ENCODE assay signal across 10 mouse cellular contexts in the genomic region with DNA sequence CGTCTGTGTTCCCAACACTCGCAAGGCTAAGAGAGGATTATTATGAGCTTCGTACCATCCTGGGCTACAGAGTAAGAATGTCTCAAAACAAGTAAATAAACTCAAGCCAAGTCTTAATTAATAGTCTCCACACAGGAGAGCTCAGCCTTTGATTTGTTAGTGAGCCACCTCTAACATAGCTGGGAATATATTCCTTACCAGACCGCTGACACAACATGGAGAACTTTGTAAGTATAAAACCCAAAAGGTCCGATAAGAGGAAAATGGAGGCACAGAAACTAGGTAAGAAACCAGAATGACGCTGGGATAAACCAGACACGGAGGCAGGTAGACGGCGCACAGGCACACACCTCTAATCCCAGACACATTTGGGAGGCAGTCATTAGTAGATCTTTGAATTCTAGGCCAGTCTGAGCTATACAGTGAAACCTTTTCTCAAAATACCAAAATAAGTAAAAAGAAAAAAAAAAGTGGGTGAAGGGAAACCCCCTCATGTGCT. TPM values are rescaled to one million over a fixed set of nuclear protein-coding genes. Genes with fewer than 3 reads are reported as not detected.
DNase-seq lines count a peak whose midpoint lies in the region; ATAC-seq and TF ChIP-seq lines count a peak whose summit lies in the region.
"Had no signal": no experiment of that assay in that cellular context is flagged by ENCODE, and none has a peak within 500 bp of the region (broad histone marks: within the 10 kb centered on the region; RNA-seq: fewer than 3 reads in every experiment).

No protein-coding gene starts in this region.

- no peak for DNase-seq in hindbrain, embryonic 10.5 days (ENCODE audit: low spot score)
- no peak for DNase-seq in hindbrain, embryonic 11.5 days (ENCODE audit: low spot score)
- no peak for DNase-seq in spleen, adult 2 months (ENCODE audit: low read depth in 1 of 2, low spot score in 2 of 2)
- no peak for DNase-seq in spleen, postnatal 14 days (ENCODE audit: low spot score in 2 of 2)
- no peak for DNase-seq in right cerebral cortex, postnatal 14 days
- no peak for DNase-seq in ovary, postnatal 10 days (ENCODE audit: low spot score)
- DNase-seq: layer of hippocampus, postnatal 36 days; thymus, postnatal 4 days had no signal

- H3K4me1 ChIP-seq in hindbrain, embryonic 10.5 days (replicated peaks): peaks cover 76% of the 10 kb centered on the region
- H3K4me1 ChIP-seq in hindbrain, embryonic 11.5 days (replicated peaks; ENCODE audit: control insufficient read depth, insufficient read depth, low read length): peaks cover 15% of the 10 kb centered on the region
- H3K4me1 ChIP-seq in spleen, adult 2 months (ENCODE audit: control insufficient read depth, insufficient read depth, insufficient read length): peaks cover 10% of the 10 kb centered on the region; the same call in 1 of the 2 replicates
- peaks cover 54% of the 10 kb centered on the region for H3K4me1 ChIP-seq in limb, embryonic 15.5 days

- WGBS in hindbrain, embryonic 10.5 days: 91% methylated on average over 9 of the region's 9 CpGs
- WGBS in hindbrain, embryonic 11.5 days: 92% methylated on average over 9 of the region's 9 CpGs
- WGBS in spleen, adult 2 months: 88% methylated on average over 9 of the region's 9 CpGs
- 82% methylated on average over 9 of the region's 9 CpGs for WGBS in limb, embryonic 15.5 days

- H3K27ac ChIP-seq in hindbrain, embryonic 10.5 days: peak overlapping the region; percentile 96
- H3K27ac ChIP-seq in hindbrain, embryonic 11.5 days (ENCODE audit: low read depth, low read length): no peak overlapping the region
- 0 out of 2 replicates have a peak overlapping the region, but pooled peaks have one; percentile 31 for H3K27ac ChIP-seq in spleen, adult 2 months (ENCODE audit: insufficient read depth, low read length)
- H3K27ac ChIP-seq in limb, embryonic 15.5 days: 0 out of 2 replicates have a peak overlapping the region, but pooled peaks have one; percentile 22
- H3K27ac ChIP-seq: hindbrain, embryonic 15.5 days had no signal

- no peaks in the 10 kb centered on the region for H3K36me3 ChIP-seq in hindbrain, embryonic 10.5 days
- no peaks in the 10 kb centered on the region for H3K36me3 ChIP-seq in hindbrain, embryonic 11.5 days (ENCODE audit: control insufficient read depth, insufficient read depth, low read length)
- H3K36me3 ChIP-seq in spleen, adult 2 months (ENCODE audit: control insufficient read depth, insufficient read depth, low read length): no peaks in the 10 kb centered on the region
- no peaks in the 10 kb centered on the region for H3K36me3 ChIP-seq in limb, embryonic 15.5 days
- H3K36me3 ChIP-seq: hindbrain, embryonic 15.5 days had no signal

- no peak overlapping the region for H3K4me3 ChIP-seq in hindbrain, embryonic 10.5 days
- H3K4me3 ChIP-seq in hindbrain, embryonic 11.5 days (ENCODE audit: low read depth, low read length): no peak overlapping the region
- H3K4me3 ChIP-seq in spleen, adult 2 months (ENCODE audit: extremely low read depth, insufficient read depth, insufficient read length): no peak overlapping the region
- no peak overlapping the region for H3K4me3 ChIP-seq in limb, embryonic 15.5 days
- H3K4me3 ChIP-seq: hindbrain, embryonic 15.5 days had no signal

- no peak overlapping the region for H3K4me2 ChIP-seq in hindbrain, embryonic 11.5 days (replicated peaks; ENCODE audit: low read depth, low read length)
- peak overlapping the region; percentile 15; the same call in 1 of the 2 replicates for H3K4me2 ChIP-seq in limb, embryonic 15.5 days
- H3K4me2 ChIP-seq: hindbrain, embryonic 15.5 days had no signal

- no peak for TF ChIP-seq CTCF in spleen, adult 2 months (IDR thresholded peaks at IDR 0.05; ENCODE audit: extremely low read depth, insufficient read depth, insufficient read length, insufficient replicate concordance)

- no peak overlapping the region for H3K9ac ChIP-seq in hindbrain, embryonic 11.5 days (ENCODE audit: low read depth, low read length)
- H3K9ac ChIP-seq in limb, embryonic 15.5 days: no peak overlapping the region
- H3K9ac ChIP-seq: hindbrain, embryonic 15.5 days had no signal

- no peaks in the 10 kb centered on the region for H3K9me3 ChIP-seq in hindbrain, embryonic 10.5 days
- H3K9me3 ChIP-seq in hindbrain, embryonic 11.5 days (ENCODE audit: control insufficient read depth, low read length): no peaks in the 10 kb centered on the region
- no peaks in the 10 kb centered on the region for H3K9me3 ChIP-seq in limb, embryonic 15.5 days
- H3K9me3 ChIP-seq: hindbrain, embryonic 15.5 days had no signal

- no peaks in the 10 kb centered on the region for H3K27me3 ChIP-seq in hindbrain, embryonic 10.5 days (ENCODE audit: insufficient read depth, poor library complexity, severe bottlenecking)
- no peaks in the 10 kb centered on the region for H3K27me3 ChIP-seq in hindbrain, embryonic 11.5 days (ENCODE audit: control insufficient read depth, insufficient read depth, low read length)
- H3K27me3 ChIP-seq in spleen, adult 2 months (ENCODE audit: control insufficient read depth, insufficient read depth, low read length): no peaks in the 10 kb centered on the region
- H3K27me3 ChIP-seq in limb, embryonic 15.5 days: no peaks in the 10 kb centered on the region
- H3K27me3 ChIP-seq: hindbrain, embryonic 15.5 days had no signal

- no peak for TF ChIP-seq POLR2A in spleen, adult 2 months (IDR thresholded peaks at IDR 0.05; ENCODE audit: low read depth, low read length)

- no peak for ATAC-seq in hindbrain, embryonic 11.5 days (ENCODE audit: low FRiP score)
- ATAC-seq in limb, embryonic 15.5 days (ENCODE audit: insufficient number of reproducible peaks, low FRiP score, low TSS enrichment, low read depth): no peak

RNA-seq across cellular contexts. Expression of a gene that starts 34.1 kb away (rescaled TPM):
- 37.2 and 37.8 TPM in 2 replicates for polyA plus RNA-seq in hindbrain, embryonic 10.5 days (2016; fragmentation: Nextera tagmentation; extraction: Ambion mirVana)
- polyA plus RNA-seq in hindbrain, embryonic 11.5 days (2014; fragmentation: Nextera tagmentation; extraction: Ambion mirVana): 14.9 and 15.8 TPM in 2 replicates
- polyA plus RNA-seq in spleen, adult 2 months (2012; rRNA removed): 42.3 and 43.9 TPM in 2 replicates
- polyA plus RNA-seq in limb, embryonic 15.5 days (2015; fragmentation: Nextera tagmentation; extraction: Ambion mirVana): 28.4 and 31.3 TPM in 2 replicates

RNA-seq across cellular contexts. Expression of a gene that starts 36.7 kb away (rescaled TPM):
- polyA plus RNA-seq in hindbrain, embryonic 10.5 days (2016; fragmentation: Nextera tagmentation; extraction: Ambion mirVana): 2.8 TPM in 2 replicates
- polyA plus RNA-seq in hindbrain, embryonic 11.5 days (2014; fragmentation: Nextera tagmentation; extraction: Ambion mirVana): 1.0 and 1.1 TPM in 2 replicates
- polyA plus RNA-seq in spleen, adult 2 months (2012; rRNA removed): 36.6 and 37.6 TPM in 2 replicates
- polyA plus RNA-seq in limb, embryonic 15.5 days (2015; fragmentation: Nextera tagmentation; extraction: Ambion mirVana): 3.4 and 5.2 TPM in 2 replicates

RNA-seq across cellular contexts. Expression of a gene that starts 53.0 kb away (rescaled TPM):
- 9.9 and 11.3 TPM in 2 replicates for polyA plus RNA-seq in hindbrain, embryonic 10.5 days (2016; fragmentation: Nextera tagmentation; extraction: Ambion mirVana)
- polyA plus RNA-seq in hindbrain, embryonic 11.5 days (2014; fragmentation: Nextera tagmentation; extraction: Ambion mirVana): 7.0 and 7.5 TPM in 2 replicates
- 1.3 TPM in 2 replicates for polyA plus RNA-seq in spleen, adult 2 months (2012; rRNA removed)
- polyA plus RNA-seq in limb, embryonic 15.5 days (2015; fragmentation: Nextera tagmentation; extraction: Ambion mirVana): 3.1 TPM in 2 replicates
